35 mouse cellular contexts compared by ENCODE assay signal in genomic region chr8:44844362-44844761, GRCm38 (mm10).
"Had no signal": no experiment of that assay in that cellular context is flagged by ENCODE, and none has a peak within 500 bp of the region (broad histone marks: within the 10 kb centered on the region; RNA-seq: fewer than 3 reads in every experiment).

No protein-coding gene starts in this region.

- H3K9ac ChIP-seq: heart, embryonic 12.5 days; heart, embryonic 13.5 days; heart, embryonic 15.5 days; hindbrain, embryonic 12.5 days; hindbrain, embryonic 13.5 days; hindbrain, embryonic 14.5 days; hindbrain, embryonic 15.5 days; intestine, embryonic 15.5 days; kidney, embryonic 15.5 days had no signal

- H3K27me3 ChIP-seq: heart, embryonic 12.5 days; heart, embryonic 13.5 days; heart, embryonic 15.5 days; hindbrain, embryonic 12.5 days; hindbrain, embryonic 13.5 days; hindbrain, embryonic 15.5 days; intestine, embryonic 15.5 days; kidney, embryonic 15.5 days had no signal

- DNase-seq: heart, postnatal 10 days; heart, postnatal 14 days; heart, postnatal 36 days; heart, postnatal 4 days; kidney, adult 11 months; kidney, adult 18-20 months; kidney, adult 2 months; kidney, adult 8-10 months; kidney, adult 9 months; kidney, postnatal 10 days; kidney, postnatal 14 days; kidney, postnatal 25 days; kidney, postnatal 36 days; kidney, postnatal 4 days; layer of hippocampus, adult 9-11 months; layer of hippocampus, postnatal 36 days had no signal

- H3K27ac ChIP-seq: heart, embryonic 10.5 days; heart, embryonic 13.5 days; heart, embryonic 15.5 days; hindbrain, embryonic 10.5 days; hindbrain, embryonic 12.5 days; hindbrain, embryonic 13.5 days; hindbrain, embryonic 14.5 days; hindbrain, embryonic 15.5 days; hindbrain, postnatal 0 days; intestine, embryonic 15.5 days; kidney, embryonic 15.5 days; kidney, postnatal 0 days; layer of hippocampus, adult 2 months had no signal

- H3K36me3 ChIP-seq: heart, embryonic 10.5 days; heart, embryonic 12.5 days; heart, embryonic 13.5 days; heart, embryonic 15.5 days; hindbrain, embryonic 10.5 days; hindbrain, embryonic 12.5 days; hindbrain, embryonic 13.5 days; hindbrain, embryonic 15.5 days; intestine, embryonic 15.5 days; kidney, embryonic 15.5 days had no signal

- H3K4me1 ChIP-seq: heart, embryonic 10.5 days; heart, embryonic 12.5 days; heart, embryonic 13.5 days; hindbrain, embryonic 10.5 days; hindbrain, embryonic 12.5 days; hindbrain, embryonic 15.5 days; intestine, embryonic 15.5 days had no signal

- H3K4me3 ChIP-seq: heart, embryonic 10.5 days; heart, embryonic 12.5 days; heart, embryonic 13.5 days; heart, embryonic 15.5 days; hindbrain, embryonic 10.5 days; hindbrain, embryonic 12.5 days; hindbrain, embryonic 13.5 days; hindbrain, embryonic 15.5 days; intestine, embryonic 15.5 days; kidney, embryonic 15.5 days; layer of hippocampus, adult 2 months had no signal

- ATAC-seq: hindbrain, embryonic 16.5 days; hindbrain, postnatal 0 days; inflammation-experienced regulatory T-cells, adult 6 months; intestine, embryonic 15.5 days; intestine, embryonic 16.5 days; intestine, postnatal 0 days had no signal

- H3K4me2 ChIP-seq: heart, embryonic 11.5 days; heart, embryonic 12.5 days; heart, embryonic 13.5 days; heart, embryonic 15.5 days; hindbrain, embryonic 12.5 days; hindbrain, embryonic 13.5 days; hindbrain, embryonic 14.5 days; hindbrain, embryonic 15.5 days; intestine, embryonic 15.5 days; kidney, embryonic 15.5 days had no signal

- H3K9me3 ChIP-seq: heart, embryonic 10.5 days; heart, embryonic 15.5 days; hindbrain, embryonic 12.5 days; hindbrain, embryonic 13.5 days; hindbrain, embryonic 15.5 days; intestine, embryonic 15.5 days had no signal
